Mouse (Mus musculus) E14TG2a.4 (cell line): ENCODE results near the gene Fkbp6.

Experiments
- CTCF ChIP-seq: conservative IDR thresholded peaks from 2 replicates; pipeline ENCODE4 v1.5.1; 2014; ENCODE audit warnings: low read length
- NANOG ChIP-seq: IDR thresholded peaks from 2 replicates; pipeline ENCODE4 v1.6.1; 2014; ENCODE audit warnings: borderline replicate concordance, low read length, mixed read lengths
- POU5F1 ChIP-seq: IDR thresholded peaks from 2 replicates; pipeline ENCODE4 v1.6.1; 2014; ENCODE audit warnings: low read length, borderline replicate concordance

- no peak for TF ChIP-seq CTCF
- TF ChIP-seq NANOG, result peak; percentile 54; the same call in 1 of the 2 replicates
- TF ChIP-seq POU5F1, result no peak
These were observed 43.4 kb downstream of the Fkbp6 start for GRCm38 (mm10) chr5:135306321-135306965.
